Mouse (Mus musculus) lung, adult 2 months (tissue): ENCODE results near the gene Inava.

Experiments used
- CTCF ChIP-seq: fragments of 200-500 bp; IDR thresholded peaks from 2 replicates; pipeline ENCODE4 v1.5.1; 2011; ENCODE audit warnings: mild to moderate bottlenecking, low read length, control low read depth; ENCODE audit not compliant: insufficient read depth
- POLR2A ChIP-seq: fragments of 200-500 bp; IDR thresholded peaks from 2 replicates; pipeline ENCODE4 v1.6.1; 2011; ENCODE audit warnings: low read depth, mild to moderate bottlenecking, control low read depth, low read length, borderline replicate concordance; ENCODE audit errors: extremely low read depth

DNA sequence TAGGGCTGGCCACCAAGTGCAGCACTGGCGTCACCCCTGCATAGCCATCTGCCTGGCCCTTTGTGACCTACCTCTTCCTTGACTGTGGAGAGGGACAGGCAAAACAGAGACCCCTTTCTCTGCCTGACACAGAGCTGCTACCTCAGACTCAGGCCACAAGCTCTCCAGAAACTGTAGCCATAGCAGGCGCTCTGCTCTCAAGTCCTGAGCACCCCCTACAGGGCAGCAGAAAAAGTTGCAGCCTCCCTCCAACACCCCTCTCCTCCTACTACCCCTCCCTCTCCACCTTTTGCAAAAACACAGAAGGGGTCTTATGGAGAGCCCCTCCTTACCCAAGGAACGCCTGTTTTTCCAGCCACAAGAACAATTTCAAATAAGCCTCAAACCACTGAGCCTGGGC is 21.3 kb downstream of the Inava start, which contains the start of gene Mroh3:
- TF ChIP-seq POLR2A (no peak), CTCF (peak; percentile 80)
